Mouse (Mus musculus): ENCODE data around the gene Csf2rb2.

DNA sequence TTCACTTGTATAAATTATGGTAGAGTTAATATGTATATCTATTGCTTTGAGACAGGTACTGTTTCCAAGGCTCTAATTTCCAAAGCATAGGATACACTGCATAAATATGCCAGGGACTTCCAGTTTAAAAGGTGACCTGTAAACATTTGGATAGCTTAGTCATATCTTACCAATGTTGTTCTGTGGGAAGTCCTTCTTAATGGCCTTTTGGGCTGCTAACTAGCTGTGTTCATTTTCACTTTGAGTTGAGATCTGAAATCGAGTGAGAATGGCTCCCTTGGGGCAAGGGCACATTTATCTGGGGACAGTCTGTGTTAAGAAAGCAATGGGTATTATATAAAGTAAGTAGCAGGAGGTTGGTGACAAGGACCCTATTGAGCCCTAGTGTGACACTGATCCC is 17.8 kb upstream of the Csf2rb2 start:
- no peak for TF ChIP-seq CTCF (IDR thresholded peaks at IDR 0.05; ENCODE audit: borderline replicate concordance, extremely low read depth, insufficient read depth, insufficient read length)
- no peak for TF ChIP-seq POLR2A (IDR thresholded peaks at IDR 0.05; ENCODE audit: borderline replicate concordance, extremely low read depth, insufficient read depth, insufficient read length, poor library complexity, severe bottlenecking)
